Mouse (Mus musculus) spleen, postnatal 4 days (tissue): Measurements from ENCODE around the gene Vrtn.

ENCODE experiments used
- DNase-seq, 2 experiments: peaks; one replicate each; pipeline ENCODE4 v3.0.0; 2022; ENCODE audit warnings: low spot score in 2 of 2

Gene Vrtn

GRCm38 (mm10) chr12:84640654-84641053 lies at the start of gene Vrtn:
Gene Vrtn (plus strand): TSS chr12:84641019.
- DNase-seq = no peak

GRCm38 (mm10) chr12:84598324-84598723 lies 42.5 kb upstream of the Vrtn start:
- DNase-seq = no peak

GRCm38 (mm10) chr12:84604001-84604400 lies 36.8 kb upstream of the Vrtn start:
- no peak for DNase-seq

GRCm38 (mm10) chr12:84605860-84606259 lies 35.0 kb upstream of the Vrtn start:
- peak; percentile 22 to 72 for DNase-seq

GRCm38 (mm10) chr12:84611718-84612117 lies 29.1 kb upstream of the Vrtn start:
- DNase-seq = no peak

GRCm38 (mm10) chr12:84612518-84612917 lies 28.3 kb upstream of the Vrtn start:
- DNase-seq = no peak

GRCm38 (mm10) chr12:84614001-84614400 lies 26.8 kb upstream of the Vrtn start:
- no peak for DNase-seq

- DNase-seq = no peak
Measured at GRCm38 (mm10) chr12:84614524-84614923, 26.3 kb upstream of the Vrtn start.

GRCm38 (mm10) chr12:84616977-84617630 lies 23.7 kb upstream of the Vrtn start, which contains the start of gene Abcd4:
Gene Abcd4 (minus strand): TSS chr12:84617413.
- peak; percentile 93 to 95 for DNase-seq

- no peak for DNase-seq
Measured at GRCm38 (mm10) chr12:84617663-84618062, 23.2 kb upstream of the Vrtn start.

GRCm38 (mm10) chr12:84620975-84621374 lies 19.8 kb upstream of the Vrtn start:
- no peak for DNase-seq

- no peak for DNase-seq
Measured at GRCm38 (mm10) chr12:84624601-84625000, 16.2 kb upstream of the Vrtn start.

GRCm38 (mm10) chr12:84625116-84625515 lies 15.7 kb upstream of the Vrtn start:
- no peak for DNase-seq

- no peak for DNase-seq
Measured at GRCm38 (mm10) chr12:84631867-84632266, 9.0 kb upstream of the Vrtn start.

GRCm38 (mm10) chr12:84640253-84640652 lies 566 bp upstream of the Vrtn start:
- no peak for DNase-seq

- no peak for DNase-seq
Measured at GRCm38 (mm10) chr12:84650234-84650633, 9.4 kb downstream of the Vrtn start.

- peak; percentile 43 to 82 for DNase-seq
Measured at GRCm38 (mm10) chr12:84653912-84654311, 13.1 kb downstream of the Vrtn start.

- peak in 1 of 2 experiments; percentile 33 for DNase-seq
Measured at GRCm38 (mm10) chr12:84670555-84670954, 29.7 kb downstream of the Vrtn start.

GRCm38 (mm10) chr12:84671646-84672045 lies 30.8 kb downstream of the Vrtn start:
- no peak for DNase-seq

- peak; percentile 34 to 69 for DNase-seq
Measured at GRCm38 (mm10) chr12:84674666-84675526, 34.1 kb downstream of the Vrtn start.

- DNase-seq = no peak
Measured at GRCm38 (mm10) chr12:84676011-84676410, 35.2 kb downstream of the Vrtn start.

- DNase-seq = no peak
Measured at GRCm38 (mm10) chr12:84684569-84684968, 43.8 kb downstream of the Vrtn start.

GRCm38 (mm10) chr12:84686176-84686575 lies 45.4 kb downstream of the Vrtn start:
- no peak for DNase-seq
